Mouse (Mus musculus) kidney, adult 2 months (tissue): ENCODE measurements around the gene Il11. TPM values are rescaled to one million over a fixed set of nuclear protein-coding genes. Genes with fewer than 3 reads are reported as not detected.

Experiments used
- DNase-seq: peaks from one replicate; pipeline ENCODE4 v3.0.0; 2021
- H3K27ac ChIP-seq: fragments of 200-500 bp; 2 replicates; pipeline ENCODE4 v1.5.1; 2012; ENCODE audit warnings: low read depth, low read length, control low read depth, inconsistent platforms; ENCODE audit not compliant: insufficient read depth
- H3K27me3 ChIP-seq: fragments of 200-500 bp; replicated peaks from 2 replicates; pipeline ENCODE4 v1.6.1; 2012; ENCODE audit warnings: mild to moderate bottlenecking, moderate library complexity, low read length, inconsistent platforms; ENCODE audit not compliant: control insufficient read depth, insufficient read depth
- H3K36me3 ChIP-seq: fragments of 200-500 bp; 2 replicates; pipeline ENCODE4 v1.6.1; 2012; ENCODE audit warnings: mild to moderate bottlenecking, moderate library complexity, low read length, inconsistent platforms; ENCODE audit not compliant: control insufficient read depth, insufficient read depth
- H3K4me1 ChIP-seq: fragments of 200-500 bp; 2 replicates; pipeline ENCODE4 v1.6.1; 2011; ENCODE audit warnings: low read length; ENCODE audit not compliant: control insufficient read depth, insufficient read depth
- H3K4me3 ChIP-seq: fragments of 200-500 bp; 2 replicates; pipeline ENCODE4 v1.5.1; 2011; ENCODE audit warnings: mild to moderate bottlenecking, low read depth, low read length, control low read depth; ENCODE audit not compliant: insufficient read depth
- CTCF ChIP-seq: fragments of 200-500 bp; conservative IDR thresholded peaks from 2 replicates; pipeline ENCODE4 v1.5.1; 2011; ENCODE audit warnings: low read depth, mild to moderate bottlenecking, control low read depth, low read length, moderate library complexity, mixed read lengths; ENCODE audit not compliant: insufficient read depth, insufficient read length
- POLR2A ChIP-seq: fragments of 200-500 bp; IDR thresholded peaks from one replicate; pipeline ENCODE4 v1.6.1; 2011; ENCODE audit warnings: low read depth, low read length, control low read depth
- WGBS: fragments of 180-500 bp; shearing (Covaris S2); methylation state at CpG from one replicate; pipeline ENCODE4 v1.1.7; 2018; 5-methylcytosine and 5-hydroxymethylcytosine counted together
- polyA plus RNA-seq: library from polyadenylated mRNA; depleted of rRNA; stranded (reverse); fragments of >200 nt; gene quantifications from 2 replicates; pipeline ENCODE4 v1.2.3, GENCODE M21; 2012

The Il11 gene
- polyA plus RNA-seq, 1 experiment = 0.13 TPM

DNA sequence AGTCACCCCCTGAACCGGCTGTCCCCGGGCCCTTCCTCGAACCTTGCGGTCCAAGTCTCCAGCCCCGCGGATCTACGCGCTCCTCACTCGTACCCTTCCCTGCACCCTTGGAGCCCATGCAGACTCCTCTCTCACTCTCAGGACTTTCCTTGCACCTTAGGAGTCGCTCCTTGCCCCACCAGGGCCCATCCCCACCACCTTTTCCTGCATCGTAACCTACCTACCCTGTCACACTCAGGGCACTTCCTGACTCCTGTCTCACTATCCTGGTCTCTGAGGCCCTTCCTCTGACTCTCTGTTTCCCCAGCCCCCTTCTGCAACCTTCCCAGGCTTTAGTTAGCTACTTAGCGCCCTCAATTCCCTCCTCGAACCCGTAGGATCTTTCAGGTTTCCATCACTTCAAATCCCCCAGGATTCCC, 42.3 kb downstream of the Il11 start:
- no peak for DNase-seq
- H3K36me3 ChIP-seq = no peaks in the 10 kb centered on the region; the same call in 1 of the 2 replicates
- H3K4me3 ChIP-seq = peak overlapping the region; percentile 90
- TF ChIP-seq CTCF = no peak
- no peak for TF ChIP-seq POLR2A
- peak overlapping the region; percentile 95 for H3K27ac ChIP-seq
- under 1% methylated on average over 14 of the region's 14 CpGs for WGBS
- no peaks in the 10 kb centered on the region for H3K27me3 ChIP-seq
- peaks cover 8% of the 10 kb centered on the region; the same call in 1 of the 2 replicates for H3K4me1 ChIP-seq

DNA sequence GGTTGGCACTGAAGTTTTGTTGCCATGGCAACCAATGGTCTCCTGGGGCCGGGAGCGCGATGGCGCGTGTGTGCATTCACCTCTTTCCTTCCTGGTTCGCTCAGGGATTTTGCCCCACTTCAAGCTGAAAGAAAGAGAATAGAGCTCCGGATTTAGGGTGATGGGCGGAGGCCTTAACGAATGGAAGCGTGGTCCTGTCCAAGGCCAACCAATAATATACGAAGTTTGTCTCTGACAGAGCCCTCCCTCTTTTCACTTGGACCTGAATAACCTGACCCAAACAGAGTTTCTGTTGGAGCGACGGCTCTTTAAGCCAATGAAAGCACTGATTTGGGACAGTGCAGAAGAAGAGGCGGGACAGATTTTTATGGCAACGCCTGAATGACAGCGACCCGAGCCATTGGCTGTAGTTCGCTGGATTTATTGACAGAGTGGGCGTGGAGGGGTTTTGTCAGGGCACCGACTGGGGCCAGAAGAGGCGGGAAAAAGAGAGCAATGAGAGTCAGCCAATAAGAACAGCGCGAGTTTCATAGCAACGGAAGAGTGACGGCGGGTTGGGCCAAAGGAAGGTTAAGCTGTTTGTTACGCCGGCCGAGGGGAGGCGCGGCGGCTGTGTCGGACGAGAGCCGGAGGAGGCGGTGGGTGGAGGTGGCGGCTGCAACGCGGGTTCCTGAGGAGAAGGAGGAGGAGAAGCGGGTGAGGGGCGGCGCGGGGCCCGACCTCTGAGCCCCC, 42.9 kb downstream of the Il11 start, which contains the start of gene Kmt5c:
Kmt5c (plus strand) TSS at position 572 of the 732 bp plus-strand sequence.
- Histone ChIP-seq H3K36me3 (no peaks in the 10 kb centered on the region; the same call in 1 of the 2 replicates), H3K27ac (peak within 1 kb of the TSS; percentile 95), H3K4me3 (peak within 1 kb of the TSS; percentile 90), H3K4me1 (peaks cover 8% of the 10 kb centered on the region; the same call in 1 of the 2 replicates), H3K27me3 (no peaks in the 10 kb centered on the region)
- peak; percentile 100 for DNase-seq
- WGBS = under 1% methylated on average over 39 of the region's 44 CpGs
- TF ChIP-seq POLR2A (peak; percentile 94), CTCF (no peak; the same call in 1 of the 2 replicates)

DNA sequence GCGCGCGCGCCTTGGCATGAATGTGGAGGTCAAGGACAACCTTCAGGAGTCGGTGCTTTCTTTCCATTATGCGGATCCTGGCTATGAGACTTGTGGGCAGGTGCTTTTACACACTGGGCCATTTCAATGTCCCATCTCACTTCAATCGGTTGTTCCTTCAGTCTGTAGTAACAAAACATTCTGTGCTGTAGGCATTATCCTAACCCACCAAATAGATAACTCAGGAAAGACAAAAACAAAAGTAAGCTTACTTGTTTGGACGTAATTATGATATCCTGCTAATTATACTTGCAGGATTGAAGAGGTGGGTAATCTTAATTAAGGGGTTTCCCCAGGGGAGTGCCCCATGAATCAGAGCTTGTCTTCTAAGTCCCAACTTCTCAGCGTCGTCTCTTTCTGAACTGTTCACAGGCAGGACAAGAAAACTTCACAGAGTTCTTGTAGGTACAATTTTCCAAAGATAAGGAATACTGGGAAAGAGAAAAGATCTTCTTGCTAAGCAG, 43.6 kb downstream of the Il11 start:
- H3K4me3 ChIP-seq = peak overlapping the region; percentile 21; the same call in 1 of the 2 replicates
- peaks cover 8% of the 10 kb centered on the region; the same call in 1 of the 2 replicates for H3K4me1 ChIP-seq
- no peaks in the 10 kb centered on the region; the same call in 1 of the 2 replicates for H3K36me3 ChIP-seq
- TF ChIP-seq CTCF = no peak
- no peak for TF ChIP-seq POLR2A
- H3K27ac ChIP-seq = peak overlapping the region; percentile 14; the same call in 1 of the 2 replicates
- H3K27me3 ChIP-seq = no peaks in the 10 kb centered on the region
- DNase-seq = no peak
- WGBS = 53% methylated on average over 10 of the region's 10 CpGs

DNA sequence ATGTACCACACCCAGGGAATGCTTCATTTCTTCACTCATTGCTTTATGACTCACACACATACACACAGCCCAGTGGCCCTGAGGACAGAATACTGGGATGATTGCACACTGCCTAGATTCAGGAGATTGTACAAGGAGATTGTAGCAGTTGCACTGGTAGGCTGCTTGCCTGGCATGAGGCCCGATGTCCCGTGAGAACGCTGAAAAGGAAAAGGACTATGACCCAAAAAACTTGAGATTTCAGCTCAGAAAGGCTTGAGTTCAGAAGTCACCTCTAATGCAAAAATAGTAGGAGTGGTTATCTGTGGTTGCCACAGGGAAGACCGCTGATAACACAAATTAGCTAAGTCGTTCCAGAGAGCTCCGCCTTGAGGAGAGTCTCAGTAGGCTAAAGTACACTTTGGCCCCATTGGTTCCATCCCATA, 49.7 kb downstream of the Il11 start:
- Histone ChIP-seq H3K4me1 (peaks cover 18% of the 10 kb centered on the region; the same call in 1 of the 2 replicates), H3K4me3 (no peak overlapping the region), H3K27ac (no peak overlapping the region), H3K36me3 (no peaks in the 10 kb centered on the region), H3K27me3 (no peaks in the 10 kb centered on the region)
- DNase-seq = peak; percentile 74
- no peak for TF ChIP-seq CTCF
- 37% methylated on average over 6 of the region's 6 CpGs for WGBS

GRCm38 (mm10) chr7:4731090-4731489, 51.6 kb downstream of the Il11 start:
- Histone ChIP-seq H3K36me3 (no peaks in the 10 kb centered on the region), H3K4me3 (no peak overlapping the region), H3K4me1 (peaks cover 13% of the 10 kb centered on the region; the same call in 1 of the 2 replicates), H3K27me3 (no peaks in the 10 kb centered on the region), H3K27ac (no peak overlapping the region)
- no peak for DNase-seq
- no peak for TF ChIP-seq CTCF
- TF ChIP-seq POLR2A = no peak
- WGBS = 82% methylated on average over 5 of the region's 5 CpGs

GRCm38 (mm10) chr7:4725169-4725568, 57.5 kb downstream of the Il11 start, which contains the start of gene Tmem150b:
Gene Tmem150b, minus strand, starts transcription at chr7:4725249.
- WGBS = 68% methylated on average over 7 of the region's 7 CpGs
- no peaks in the 10 kb centered on the region for H3K27me3 ChIP-seq
- H3K27ac ChIP-seq = no peak within 1 kb of the TSS
- H3K4me3 ChIP-seq = no peak within 1 kb of the TSS
- DNase-seq = no peak
- H3K4me1 ChIP-seq = no peaks in the 10 kb centered on the region
- H3K36me3 ChIP-seq = no peaks in the 10 kb centered on the region
- no peak for TF ChIP-seq CTCF
- TF ChIP-seq POLR2A = no peak

- no peaks in the 10 kb centered on the region for H3K4me1 ChIP-seq
- H3K36me3 ChIP-seq = no peaks in the 10 kb centered on the region
- no peaks in the 10 kb centered on the region for H3K27me3 ChIP-seq
- WGBS = 18% methylated on average over 3 of the region's 3 CpGs
- no peak overlapping the region for H3K4me3 ChIP-seq
- no peak overlapping the region for H3K27ac ChIP-seq
- peak; percentile 10 for DNase-seq
- TF ChIP-seq POLR2A = no peak
- TF ChIP-seq CTCF = no peak
These were observed 58.3 kb downstream of the Il11 start for GRCm38 (mm10) chr7:4724359-4724758.
